In genomic region chr6:88267970-88268369, GRCm38 (mm10) we compare ENCODE assay signal across 23 mouse cellular contexts. TPM values are rescaled to one million over a fixed set of nuclear protein-coding genes. Genes with fewer than 3 reads are reported as not detected.
"Had no signal": no experiment of that assay in that cellular context is flagged by ENCODE, and none has a peak within 500 bp of the region (broad histone marks: within the 10 kb centered on the region; RNA-seq: fewer than 3 reads in every experiment).

No protein-coding gene starts in this region.

- H3K27me3 ChIP-seq: lung, embryonic 15.5 days; midbrain, embryonic 13.5 days; midbrain, embryonic 15.5 days; neural tube, embryonic 12.5 days; stomach, embryonic 15.5 days had no signal

- H3K9ac ChIP-seq: liver, postnatal 0 days; lung, embryonic 15.5 days; midbrain, embryonic 13.5 days; midbrain, embryonic 15.5 days; neural tube, embryonic 12.5 days; stomach, embryonic 15.5 days had no signal

- H3K4me1 ChIP-seq: lung, embryonic 15.5 days; midbrain, embryonic 15.5 days; neural tube, embryonic 12.5 days; stomach, embryonic 15.5 days had no signal

- ATAC-seq: liver, postnatal 0 days; midbrain, embryonic 13.5 days; midbrain, embryonic 15.5 days had no signal

- DNase-seq: liver, postnatal 0 days; lung, adult 2 months; lung, postnatal 14 days; lung, postnatal 36 days; right cerebral cortex, postnatal 14 days; thymus, adult 2 months; thymus, postnatal 25 days; thymus, postnatal 4 days had no signal

- H3K36me3 ChIP-seq: lung, embryonic 15.5 days; midbrain, embryonic 13.5 days; midbrain, embryonic 15.5 days; neural tube, embryonic 12.5 days; stomach, embryonic 15.5 days had no signal

- H3K4me3 ChIP-seq: lung, embryonic 15.5 days; midbrain, embryonic 13.5 days; midbrain, embryonic 15.5 days; neural tube, embryonic 12.5 days; stomach, embryonic 15.5 days had no signal

- H3K4me2 ChIP-seq: lung, embryonic 15.5 days; midbrain, embryonic 11.5 days; midbrain, embryonic 13.5 days; midbrain, embryonic 15.5 days; neural tube, embryonic 12.5 days; stomach, embryonic 15.5 days had no signal

- H3K9me3 ChIP-seq: lung, embryonic 15.5 days; midbrain, embryonic 13.5 days; midbrain, embryonic 15.5 days; neural tube, embryonic 12.5 days; stomach, embryonic 15.5 days had no signal

- H3K27ac ChIP-seq: lung, embryonic 15.5 days; macrophage; midbrain, embryonic 13.5 days; midbrain, embryonic 15.5 days; neural tube, embryonic 12.5 days; stomach, embryonic 15.5 days; stomach, postnatal 0 days had no signal

RNA-seq across cellular contexts. Expression of gene Dnajb8, which starts 45.9 kb away (rescaled TPM):
- total RNA-seq: megakaryocyte progenitor cell, adult 5-6 weeks; midbrain, postnatal 0 days; neutrophil, adult 5-6 weeks had no signal
- polyA plus RNA-seq: liver, postnatal 0 days; lung, adult 2 months; lung, embryonic 15.5 days; lung, postnatal 0 days; macrophage; midbrain, embryonic 11.5 days; midbrain, embryonic 13.5 days; midbrain, embryonic 15.5 days; midbrain, postnatal 0 days; neural tube, embryonic 12.5 days; neural tube, embryonic 14.5 days; spleen, adult 2 months; stomach, embryonic 15.5 days; stomach, postnatal 0 days; thymus, adult 2 months; urinary bladder, adult 2 months had no signal
